Mouse (Mus musculus): ENCODE results near the gene Tmem91. TPM values are rescaled to one million over a fixed set of nuclear protein-coding genes. Genes with fewer than 3 reads are reported as not detected.

Tmem91 gene
- under 1 TPM; 0.27 to 0.67 TPM for polyA plus RNA-seq (2012; fragmentation: generic; extraction: Trizol)

DNA sequence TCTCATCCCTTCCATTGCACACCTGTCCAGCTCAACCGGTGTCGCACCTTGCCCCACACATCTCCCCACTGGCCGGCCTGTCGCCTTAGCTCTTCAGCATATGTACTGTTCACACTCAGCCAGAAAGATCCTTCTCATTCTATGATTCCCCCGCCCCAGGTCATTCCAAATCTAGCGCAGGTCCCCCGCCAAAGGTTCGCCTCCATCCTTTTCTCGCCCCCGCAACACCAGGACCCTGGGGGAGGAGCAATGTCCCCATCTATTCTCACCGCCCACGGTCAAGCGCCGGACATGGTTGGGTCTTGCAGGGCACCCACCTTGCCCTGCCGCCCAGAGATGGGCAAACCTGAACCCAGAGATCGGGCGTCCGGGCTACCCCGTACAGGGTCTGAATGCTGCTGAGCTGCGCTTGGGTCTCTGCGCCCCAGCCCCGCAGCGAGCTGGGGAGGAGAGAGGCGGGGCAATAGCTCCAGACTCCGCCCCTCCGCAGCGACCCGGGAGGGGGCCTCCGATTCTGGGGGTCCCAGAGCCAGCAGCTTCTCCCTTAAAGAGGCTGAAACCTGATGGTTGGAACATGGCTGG, at the start of gene Tmem91:
Gene Tmem91 (minus strand): TSS at position 448 of the 582 bp plus-strand sequence.

GRCm38 (mm10) chr7:25718788-25719417, 43.9 kb upstream of the Tmem91 start, which contains the start of gene Ccdc97:
TSS of gene Ccdc97 (minus strand) at chr7:25719088.

DNA sequence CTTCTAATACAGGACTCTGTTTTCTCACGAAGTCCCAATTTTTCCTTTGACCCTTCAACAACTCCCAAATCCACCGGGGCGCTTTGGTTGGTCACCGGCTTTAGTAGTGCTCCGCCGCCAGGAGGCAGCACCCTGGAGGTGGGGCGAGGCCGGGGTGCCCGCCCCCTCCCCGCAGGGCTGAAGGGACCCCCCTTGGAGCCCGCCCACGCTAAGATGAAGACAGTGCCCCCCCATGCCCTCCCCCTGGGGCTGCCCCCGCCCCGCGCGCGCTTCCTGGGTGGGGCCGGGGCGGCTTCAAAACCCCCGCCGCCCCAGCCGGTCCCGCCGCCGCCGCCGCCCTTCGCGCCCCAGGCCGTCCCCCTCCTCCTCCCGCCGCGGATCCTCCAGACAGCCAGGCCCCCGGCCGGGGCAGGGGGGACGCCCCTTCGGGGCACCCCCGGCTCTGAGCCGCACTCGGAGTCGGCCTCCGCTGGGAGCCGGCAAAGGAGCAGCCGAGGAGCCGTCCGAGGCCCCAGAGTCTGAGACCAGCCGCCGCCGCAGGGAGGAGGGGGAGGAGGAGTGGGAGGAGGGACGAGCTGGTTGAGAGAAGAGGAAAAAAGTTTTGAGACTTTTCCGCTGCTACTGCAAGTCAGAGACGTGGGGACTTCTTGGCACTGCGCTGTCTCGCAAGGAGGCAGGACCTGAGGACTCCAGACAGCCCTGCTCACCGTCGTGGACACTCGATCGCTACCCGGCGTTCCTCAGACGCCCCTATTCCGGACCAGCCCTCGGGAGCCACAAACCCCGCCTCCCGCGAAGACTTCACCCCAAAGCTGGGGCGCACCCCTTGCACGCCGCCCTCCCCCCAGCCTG, 11.9 kb upstream of the Tmem91 start, which contains the start of gene Tgfb1:
Gene Tgfb1 (plus strand): TSS at position 323 of the 852 bp plus-strand sequence.

GRCm38 (mm10) chr7:25680514-25681258, 5.7 kb upstream of the Tmem91 start, which contains the start of gene B9d2:
TSS of gene B9d2 (plus strand) at chr7:25680780.

DNA sequence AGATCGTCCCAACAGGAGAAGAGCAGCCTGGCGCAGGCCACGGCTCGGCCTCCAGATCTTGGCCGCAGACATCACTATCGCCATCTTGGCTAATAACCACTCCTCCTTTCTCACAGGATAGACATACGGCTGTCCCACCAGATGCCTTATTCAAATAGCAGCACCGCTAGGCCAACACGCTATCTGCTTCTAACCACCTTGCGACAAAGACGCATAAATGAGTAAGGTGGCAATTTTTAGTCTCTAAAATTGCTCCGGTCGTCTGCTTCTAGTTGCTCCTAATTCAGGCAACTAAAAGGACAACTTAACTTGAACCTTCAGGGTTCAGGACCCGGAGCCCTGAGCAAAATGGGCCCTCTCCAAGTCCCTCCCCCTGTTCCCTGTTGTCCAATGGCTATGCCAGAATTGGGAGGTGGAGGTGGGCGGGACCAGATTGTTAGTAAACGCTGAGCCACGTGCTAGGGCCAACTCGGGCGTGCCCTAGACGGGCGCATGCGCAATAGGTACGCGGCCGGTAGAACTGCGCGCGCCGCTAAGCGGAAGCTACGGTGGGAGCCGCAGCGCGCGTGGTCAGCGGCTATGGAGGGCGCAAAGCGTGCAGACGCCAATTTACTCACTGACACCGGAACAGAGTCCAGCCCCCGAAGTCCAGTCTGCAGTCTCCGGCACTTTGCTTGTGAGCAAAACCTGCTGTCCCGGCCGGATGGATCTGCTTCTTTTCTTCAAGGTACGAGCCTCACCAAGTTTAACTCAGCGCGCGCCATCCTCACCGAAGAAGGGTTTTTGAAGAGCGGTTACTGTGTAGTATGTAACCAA, 16.1 kb downstream of the Tmem91 start, which contains the start of the genes Bckdha and Exosc5:
Gene Bckdha (minus strand): TSS at position 325 of the 816 bp plus-strand sequence.
Gene Exosc5 (plus strand): TSS at position 508 of the 816 bp plus-strand sequence.

GRCm38 (mm10) chr7:25626509-25627430, 48.2 kb downstream of the Tmem91 start, which contains the start of gene B3gnt8:
TSS of gene B3gnt8 (plus strand) at chr7:25626654.

Other genes starting within 250 kb of the Tmem91 start
- under 1 TPM; 0.08 to 0.61 TPM for gene Ceacam1, start 197.6 kb downstream of the Tmem91 start, polyA plus RNA-seq (2012; fragmentation: generic; extraction: Trizol)
- under 1 TPM in 1 of 2 experiments, not detected in 1; 0.04 TPM for gene Ceacam2, start 135.3 kb downstream of the Tmem91 start, polyA plus RNA-seq (2012; fragmentation: generic; extraction: Trizol)
- not detected for gene Erich4, start 59.3 kb downstream of the Tmem91 start, polyA plus RNA-seq (2012; fragmentation: generic; extraction: Trizol)
- 10 to 100 TPM in 1 of 2 experiments, 1 to 10 TPM in 1; 7.0 to 14.4 TPM for gene Dmac2, start 55.8 kb downstream of the Tmem91 start, polyA plus RNA-seq (2012; fragmentation: generic; extraction: Trizol)
- 1 to 10 TPM in 1 of 2 experiments, under 1 TPM in 1; 0.14 to 2.1 TPM for gene B3gnt8, start 48.5 kb downstream of the Tmem91 start, polyA plus RNA-seq (2012; fragmentation: generic; extraction: Trizol)
- 10 to 100 TPM; 30.2 to 65.1 TPM for gene Bckdha, start 16.2 kb downstream of the Tmem91 start, polyA plus RNA-seq (2012; fragmentation: generic; extraction: Trizol)
- gene Exosc5, start 16.0 kb downstream of the Tmem91 start, polyA plus RNA-seq (2012; fragmentation: generic; extraction: Trizol) = 100 to 1,000 TPM in 1 of 2 experiments, 10 to 100 TPM in 1; 39.9 to 113 TPM
- 10 to 100 TPM; 34.6 to 49.2 TPM for gene B9d2, start 5.6 kb upstream of the Tmem91 start, polyA plus RNA-seq (2012; fragmentation: generic; extraction: Trizol)
- gene Tgfb1, start 11.8 kb upstream of the Tmem91 start, polyA plus RNA-seq (2012; fragmentation: generic; extraction: Trizol) = 10 to 100 TPM; 24.1 to 38.0 TPM
- 10 to 100 TPM; 15.8 to 31.3 TPM for gene Ccdc97, start 43.9 kb upstream of the Tmem91 start, polyA plus RNA-seq (2012; fragmentation: generic; extraction: Trizol)
- 10 to 100 TPM; 17.9 to 86.2 TPM for gene Hnrnpul1, start 79.6 kb upstream of the Tmem91 start, polyA plus RNA-seq (2012; fragmentation: generic; extraction: Trizol)
- gene Axl, start 113.5 kb upstream of the Tmem91 start, polyA plus RNA-seq (2012; fragmentation: generic; extraction: Trizol) = 100 to 1,000 TPM in 1 of 2 experiments, 10 to 100 TPM in 1; 96.8 to 112 TPM
- gene Cyp2s1, start 141.7 kb upstream of the Tmem91 start, polyA plus RNA-seq (2012; fragmentation: generic; extraction: Trizol) = under 1 TPM; 0.04 to 0.40 TPM
- gene Cyp2b10, start 222.5 kb upstream of the Tmem91 start, polyA plus RNA-seq (2012; fragmentation: generic; extraction: Trizol) = not detected

All from C3H10T1/2 (cell line).